Mouse (Mus musculus): Measurements from ENCODE around the gene Bcar3.

Gene Bcar3

DNA sequence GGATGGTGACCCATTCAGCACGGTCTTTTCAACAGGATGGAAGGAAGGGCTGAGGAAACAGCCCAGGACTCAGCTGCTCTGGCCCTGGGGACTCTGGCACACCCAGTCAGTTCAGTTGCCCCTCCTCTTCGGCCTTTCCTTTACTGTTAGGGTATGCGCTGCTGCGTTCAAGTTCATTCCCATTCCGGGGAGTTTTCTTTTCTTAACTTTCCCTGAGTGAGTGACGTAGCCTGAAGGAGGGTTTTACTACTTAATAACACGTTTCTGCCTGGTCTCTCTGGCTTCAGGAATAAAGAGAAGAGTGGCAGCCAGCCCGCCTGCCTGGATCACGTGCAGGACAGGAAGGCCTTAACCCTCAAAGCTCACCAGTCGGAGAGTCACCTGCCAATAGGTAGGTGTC, 217.0 kb downstream of the Bcar3 start:
- DNase-seq (ENCODE audit: low read depth, low spot score) = no peak

DNA sequence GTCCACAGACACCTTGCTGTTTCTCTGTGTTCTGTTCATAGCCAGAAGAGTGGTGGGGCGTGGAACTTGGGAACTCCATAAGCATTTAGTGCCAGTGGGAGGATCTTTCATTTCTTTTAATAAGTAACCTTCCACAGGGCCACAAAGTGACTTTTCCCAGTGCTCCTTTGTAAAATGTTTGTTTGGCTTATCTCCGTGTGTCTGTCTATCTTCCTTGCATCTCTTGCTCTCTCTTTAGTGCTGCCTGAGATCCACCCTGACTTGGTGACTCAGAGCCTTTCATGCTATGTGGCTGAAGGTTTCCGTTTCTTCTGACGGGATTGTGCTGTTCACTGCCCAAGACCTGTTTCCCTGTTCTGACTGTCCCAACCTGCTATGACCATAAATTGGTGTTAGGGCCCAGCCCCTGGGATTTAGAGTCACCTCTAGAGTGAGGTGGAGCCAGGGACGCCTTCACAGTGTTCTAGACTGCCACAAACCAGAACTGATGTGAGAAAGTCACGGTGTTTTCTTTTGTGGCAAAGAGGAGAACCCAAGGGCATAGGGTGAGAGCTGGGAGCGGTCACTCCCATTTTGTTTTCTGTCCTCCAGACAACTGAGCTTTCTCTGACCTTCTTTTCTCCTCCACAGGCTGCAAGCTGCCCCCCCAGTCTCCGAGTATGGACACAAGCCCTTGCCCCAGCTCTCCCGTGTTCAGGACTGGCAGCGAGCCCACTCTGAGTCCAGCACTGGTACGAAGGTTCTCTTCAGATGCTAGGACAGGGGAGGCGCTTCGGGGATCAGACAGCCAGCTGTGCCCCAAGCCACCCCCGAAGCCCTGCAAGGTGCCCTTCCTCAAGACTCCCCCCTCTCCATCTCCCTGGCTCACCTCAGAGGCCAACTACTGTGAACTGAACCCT, 218.0 kb downstream of the Bcar3 start:
- peak; percentile 70 for DNase-seq (ENCODE audit: low read depth, low spot score)

DNA sequence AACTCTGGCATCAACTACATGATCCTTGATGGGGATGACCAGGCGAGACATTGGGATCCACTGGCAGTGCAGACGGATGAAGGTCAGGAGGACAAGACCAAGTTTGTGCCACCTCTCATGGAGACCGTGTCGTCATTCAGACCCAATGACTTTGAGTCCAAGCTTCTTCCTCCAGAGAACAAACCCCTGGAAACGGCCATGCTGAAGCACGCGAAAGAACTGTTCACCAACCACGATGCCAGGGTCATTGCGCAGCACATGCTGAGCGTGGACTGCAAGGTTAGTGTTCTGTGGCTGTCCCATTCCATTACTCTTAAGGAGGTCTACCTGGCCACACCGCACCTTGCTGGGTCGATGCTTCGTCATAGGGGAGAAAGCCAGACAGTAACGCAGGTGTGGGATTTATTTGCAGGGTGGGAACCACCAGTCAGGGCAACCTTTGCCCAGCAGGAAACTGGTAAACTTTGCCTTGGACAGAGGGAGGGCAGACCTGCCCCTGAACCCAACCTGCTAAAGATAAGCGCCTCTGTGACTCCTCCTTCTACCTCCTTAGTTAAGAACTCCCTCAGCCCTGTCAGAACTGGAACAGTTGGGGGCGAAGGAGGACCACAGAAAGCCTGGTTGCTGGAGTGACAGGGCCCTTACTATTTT, 218.9 kb downstream of the Bcar3 start:
- DNase-seq (ENCODE audit: low read depth, low spot score) = no peak

DNA sequence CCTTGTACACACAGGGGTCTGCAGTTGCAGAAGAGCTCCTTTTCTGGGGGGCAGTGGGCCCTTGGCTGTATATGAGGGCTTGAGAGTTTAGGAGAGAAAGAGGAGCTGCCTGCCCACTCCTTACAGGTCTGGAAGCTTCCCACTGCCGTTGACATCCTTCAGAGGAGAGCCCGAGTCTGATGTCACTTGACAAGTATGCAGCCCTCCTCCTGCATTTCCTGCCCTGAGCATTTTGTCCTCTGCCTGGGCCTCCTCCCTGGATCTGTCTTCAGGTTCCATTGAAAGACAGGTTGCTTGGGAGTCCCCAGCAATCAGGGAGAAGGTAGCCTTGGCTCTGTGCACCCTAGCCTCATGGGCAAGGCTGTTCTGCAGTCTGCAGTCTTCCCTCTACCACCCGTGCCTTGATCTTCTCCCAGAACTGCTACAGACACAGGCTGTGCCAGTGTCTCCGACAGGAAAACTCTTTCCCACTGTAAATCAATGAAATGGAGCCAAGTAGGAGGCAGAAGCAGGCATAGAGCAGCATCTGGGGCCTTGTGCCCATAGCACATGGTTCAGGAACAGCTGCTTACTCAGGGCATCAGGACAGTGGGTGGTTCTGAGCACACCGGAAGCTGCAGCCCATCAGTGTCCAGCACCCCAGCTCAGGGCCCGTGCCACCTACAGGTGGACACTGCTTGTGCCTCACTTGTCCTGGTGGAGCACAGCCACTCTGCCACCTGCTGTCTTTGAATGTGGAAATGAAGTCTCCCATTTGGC, 221.8 kb downstream of the Bcar3 start:
- no peak for DNase-seq (ENCODE audit: low read depth, low spot score)

DNA sequence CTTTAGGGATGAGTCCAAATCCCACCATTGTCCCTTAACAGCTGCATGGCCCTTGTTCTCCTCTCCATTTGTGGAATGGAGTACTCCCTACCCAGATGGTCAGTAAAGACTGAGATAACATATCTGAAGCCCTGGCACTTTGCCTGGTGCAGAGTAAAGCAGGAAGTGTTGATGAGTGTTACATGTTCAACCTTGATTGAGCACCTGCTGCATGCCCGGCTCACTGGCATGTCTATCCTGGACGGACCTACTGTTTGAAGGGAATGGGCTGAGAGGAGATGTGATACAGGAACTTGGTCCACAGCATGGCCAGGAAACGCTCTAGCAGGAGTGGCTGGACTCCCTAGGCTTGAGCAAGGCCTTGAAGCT, 222.4 kb downstream of the Bcar3 start:
- DNase-seq (ENCODE audit: low read depth, low spot score) = no peak

DNA sequence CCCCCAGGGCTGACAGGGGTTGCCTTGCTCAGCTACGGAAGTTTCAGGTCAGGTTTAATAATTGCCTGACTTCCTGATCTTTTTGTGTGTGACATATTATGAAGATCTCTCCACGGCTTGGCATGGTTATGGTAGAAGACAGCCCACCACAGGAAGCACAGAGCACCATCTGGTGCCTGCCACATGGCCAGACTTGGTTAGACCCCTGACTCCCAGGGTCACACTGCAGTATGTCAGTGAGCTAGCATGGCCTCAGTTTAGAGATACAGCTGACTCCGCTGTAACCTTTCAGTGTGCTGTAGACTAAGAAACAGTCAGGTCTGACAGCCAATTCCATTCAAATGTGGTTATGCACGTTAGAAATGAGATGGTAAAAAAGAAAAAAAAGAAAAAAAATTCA, 223.8 kb downstream of the Bcar3 start:
- no peak for DNase-seq (ENCODE audit: low read depth, low spot score)

DNA sequence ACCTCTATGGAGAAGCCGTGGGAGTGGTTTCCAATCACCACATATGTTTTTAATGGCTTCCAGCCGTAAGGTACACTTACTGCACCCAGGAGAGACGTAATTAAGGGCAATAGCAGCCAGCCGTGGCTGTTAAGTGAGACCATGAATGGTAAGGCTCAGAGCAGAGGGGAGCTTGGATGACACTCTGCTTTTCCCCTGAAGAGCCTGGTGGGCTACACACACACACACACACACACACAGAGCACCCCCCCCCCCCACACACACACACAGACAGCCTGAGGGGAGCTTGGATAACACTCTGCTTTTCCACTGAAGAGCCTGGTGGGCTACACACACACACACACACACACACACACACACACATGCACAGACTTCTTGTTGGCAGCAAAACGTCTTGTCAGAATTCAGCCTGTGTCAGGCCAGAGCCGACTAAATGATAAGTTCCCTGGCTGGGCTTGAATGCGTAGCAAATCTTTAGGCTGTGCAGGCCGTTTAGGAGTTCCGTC, 224.3 kb downstream of the Bcar3 start:
- DNase-seq (ENCODE audit: low read depth, low spot score) = no peak

DNA sequence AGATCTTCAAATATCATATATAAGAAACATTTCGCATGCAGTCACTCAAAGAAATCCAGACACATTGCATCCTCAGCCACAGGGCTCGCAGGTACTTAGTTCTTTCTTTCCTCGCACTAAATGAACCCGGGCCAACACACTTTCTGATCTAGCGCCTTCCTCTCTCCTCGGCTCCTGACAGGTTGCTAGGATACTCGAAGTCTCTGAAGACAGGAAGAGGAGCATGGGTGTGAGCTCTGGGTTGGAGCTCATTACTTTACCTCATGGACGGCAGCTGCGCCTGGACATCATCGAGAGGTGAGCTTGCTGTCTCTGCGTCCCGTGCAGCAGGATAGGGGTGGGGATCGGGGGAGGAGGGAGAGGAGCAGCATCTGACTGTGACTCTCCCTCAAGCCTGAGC, 225.1 kb downstream of the Bcar3 start:
- DNase-seq (ENCODE audit: low read depth, low spot score) = no peak

DNA sequence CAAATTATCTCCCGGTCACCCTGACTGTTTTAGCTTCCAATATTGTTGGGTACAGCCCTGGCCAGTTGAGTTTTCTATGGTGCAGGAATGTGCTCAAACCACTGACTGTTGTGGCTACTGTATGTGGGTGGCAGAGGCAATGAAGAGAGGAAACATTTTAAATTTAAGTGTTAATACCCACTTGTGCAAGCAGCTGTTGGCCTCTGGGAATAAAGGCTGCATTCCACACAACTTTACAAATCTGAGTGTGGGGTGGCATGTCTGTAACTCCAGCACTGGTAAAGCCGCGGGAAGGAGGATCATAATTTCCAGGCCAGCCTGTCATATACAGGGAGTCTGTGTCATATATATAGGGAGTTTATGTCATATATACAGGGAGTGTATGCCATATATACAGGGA, 226.4 kb downstream of the Bcar3 start:
- no peak for DNase-seq (ENCODE audit: low read depth, low spot score)

DNA sequence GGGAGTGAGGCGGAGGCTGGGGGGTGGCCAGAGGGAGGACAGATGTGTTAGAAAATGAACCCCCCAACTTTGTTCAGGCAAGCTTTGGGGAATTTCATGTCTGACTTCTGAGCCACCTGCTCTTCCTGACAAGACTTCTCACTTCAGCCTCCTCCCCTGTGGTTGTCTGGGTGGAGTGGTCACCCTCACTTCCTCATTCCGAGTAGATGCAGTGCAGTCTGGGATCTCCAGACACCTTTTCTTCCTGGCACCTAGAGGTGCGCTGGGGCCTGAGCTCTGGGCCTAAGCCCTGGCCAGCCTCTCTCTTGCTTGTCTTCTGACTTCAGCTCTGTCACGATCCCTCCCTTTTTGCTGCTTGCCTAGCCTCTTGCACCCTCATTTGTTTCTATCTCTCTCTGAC, 226.9 kb downstream of the Bcar3 start:
- no peak for DNase-seq (ENCODE audit: low read depth, low spot score)

DNA sequence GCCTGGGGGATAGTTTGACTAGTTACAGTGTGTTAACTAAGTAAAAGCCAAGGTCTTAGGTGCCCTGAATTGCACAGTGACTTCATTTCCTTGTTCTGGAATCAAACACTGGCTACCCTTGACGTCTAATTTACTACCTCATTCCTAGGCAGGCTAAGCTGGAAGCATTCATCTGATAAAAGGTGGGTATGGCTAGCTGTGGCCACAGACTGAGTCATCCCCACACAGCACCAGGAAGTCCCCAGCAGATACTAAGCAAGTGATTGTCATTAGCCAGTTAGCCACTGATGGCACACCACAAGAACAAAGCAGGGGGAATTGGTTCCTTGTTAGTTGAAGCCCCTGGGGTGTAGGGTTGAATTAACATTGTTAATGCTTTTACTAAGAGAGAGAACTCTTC, 227.4 kb downstream of the Bcar3 start:
- no peak for DNase-seq (ENCODE audit: low read depth, low spot score)

DNA sequence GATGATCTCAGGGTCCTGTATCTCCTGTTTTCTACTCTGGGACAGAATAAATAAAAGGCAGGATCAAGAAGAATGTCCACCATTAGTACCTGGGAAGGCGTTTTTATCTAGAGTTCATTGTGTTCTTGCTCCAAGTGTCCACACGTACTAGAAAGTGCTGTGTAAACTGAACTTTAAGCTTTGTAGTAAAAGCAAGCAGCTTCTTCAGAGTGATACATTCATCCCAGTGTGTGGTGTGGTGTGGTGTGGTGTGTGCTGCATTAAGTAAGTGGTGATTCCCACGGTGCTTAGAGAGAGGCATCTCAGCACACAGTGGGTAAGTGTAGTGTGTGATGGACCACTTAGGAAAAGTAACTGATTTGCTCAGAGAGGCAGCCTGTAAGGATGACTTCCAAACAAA, 234.5 kb downstream of the Bcar3 start:
- DNase-seq (ENCODE audit: low read depth, low spot score) = no peak

DNA sequence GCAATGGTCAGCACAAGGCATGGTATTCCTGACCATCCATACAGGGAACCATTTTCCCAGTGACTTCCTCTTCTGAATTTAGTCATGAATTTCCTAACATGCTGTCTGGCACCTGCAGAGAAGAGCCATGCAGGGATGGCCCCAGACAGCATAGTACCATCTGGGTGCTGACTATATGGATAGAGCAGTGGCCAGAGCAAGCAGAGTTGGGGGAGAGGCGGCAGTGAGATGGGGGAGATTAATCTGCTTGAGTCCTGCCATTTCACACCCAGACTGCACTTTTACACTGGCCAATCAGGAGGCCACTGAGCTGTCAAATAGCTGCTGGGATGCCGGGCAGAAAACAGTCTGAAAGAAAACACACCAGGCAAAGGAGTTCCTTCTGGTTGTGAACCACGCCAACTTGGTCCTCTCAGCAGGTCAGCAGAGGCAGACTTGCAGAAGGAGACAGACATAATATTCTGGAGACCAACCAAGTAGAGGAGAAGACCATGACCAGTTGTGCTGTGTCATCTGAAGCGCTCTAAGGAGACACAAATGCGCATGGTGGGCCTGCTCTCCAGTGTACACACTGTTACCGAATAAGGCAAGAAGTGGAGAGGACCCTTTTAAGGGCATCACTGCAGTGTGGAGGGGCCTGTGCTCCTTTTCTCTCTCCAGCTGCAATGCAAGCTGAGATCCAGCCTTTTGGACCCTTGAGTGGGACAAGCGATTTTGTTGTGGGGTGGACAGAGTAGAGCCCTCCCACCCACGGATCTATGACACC, 242.2 kb downstream of the Bcar3 start:
- DNase-seq (ENCODE audit: low read depth, low spot score) = no peak

DNA sequence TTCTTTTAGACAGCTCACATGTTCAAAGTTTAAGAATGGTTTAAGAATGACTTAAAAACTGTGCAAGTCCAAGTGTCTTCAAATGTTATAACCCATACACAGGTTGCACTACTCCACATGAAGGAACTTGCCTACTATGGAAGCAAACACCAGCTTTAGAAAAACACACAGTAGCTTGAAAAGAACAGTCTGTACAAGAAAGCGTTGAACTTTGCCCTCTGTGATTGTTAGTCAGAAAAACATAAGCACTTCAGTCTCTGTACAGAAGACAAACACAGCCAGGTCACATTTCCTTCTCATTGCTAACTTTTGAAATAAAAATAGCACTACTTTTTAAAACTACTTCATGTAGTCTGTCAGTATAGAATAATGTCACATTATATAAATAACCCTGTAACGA, 244.9 kb downstream of the Bcar3 start:
- no peak for DNase-seq (ENCODE audit: low read depth, low spot score)

DNA sequence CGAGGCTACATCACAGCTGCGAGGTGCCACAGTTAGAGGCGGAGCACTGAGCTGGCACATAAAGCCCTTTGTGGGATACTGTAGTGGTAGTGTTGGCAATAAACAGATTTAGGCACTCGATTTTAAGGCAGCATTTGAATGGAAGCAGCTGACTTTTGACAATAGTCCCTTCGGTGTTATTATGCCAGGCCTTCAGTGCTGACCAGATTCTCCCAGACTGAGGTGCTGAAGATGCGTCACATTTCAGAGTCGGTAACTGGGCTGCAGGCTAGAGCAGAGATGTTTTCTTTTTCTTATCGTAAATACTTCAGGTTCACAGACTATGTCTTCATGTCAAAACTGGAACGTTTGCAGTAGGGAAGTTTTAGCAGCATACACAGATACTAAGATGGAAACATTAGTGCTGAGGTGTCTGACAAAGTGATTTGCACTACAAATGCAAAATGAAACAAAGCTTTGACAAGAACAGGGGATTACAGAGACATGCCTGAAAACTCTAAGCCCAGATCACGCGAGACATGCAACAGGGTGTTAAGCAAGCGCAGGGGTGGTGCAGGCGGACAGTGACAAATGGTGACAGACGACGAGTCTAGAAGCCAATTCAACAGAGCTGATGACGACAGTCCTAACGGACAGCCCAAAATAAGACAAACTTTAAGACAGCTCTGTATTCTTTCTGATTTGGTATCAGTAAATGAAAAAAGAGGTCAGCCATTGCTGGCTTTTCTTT, 246.2 kb downstream of the Bcar3 start:
- peak; percentile 14 for DNase-seq (ENCODE audit: low read depth, low spot score)

DNA sequence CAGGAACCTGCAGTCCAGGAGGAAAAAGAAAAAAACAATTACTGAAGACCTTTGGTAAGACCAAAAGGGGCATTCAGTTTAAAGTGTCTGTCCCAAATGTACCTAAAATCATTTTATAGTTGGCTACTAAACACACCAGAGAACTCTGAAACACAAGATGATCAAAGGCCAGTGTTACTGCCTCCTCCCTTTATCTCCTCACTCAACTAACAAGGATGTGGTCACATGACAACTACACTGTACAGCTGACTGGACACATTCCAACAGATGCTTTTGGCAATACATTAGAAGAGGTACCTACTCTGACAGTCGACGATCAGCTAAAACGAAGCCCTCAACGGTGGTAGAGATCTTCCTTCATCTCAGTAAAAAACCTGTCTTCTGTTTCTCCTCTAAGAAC, 247.0 kb downstream of the Bcar3 start:
- DNase-seq (ENCODE audit: low read depth, low spot score) = no peak

DNA sequence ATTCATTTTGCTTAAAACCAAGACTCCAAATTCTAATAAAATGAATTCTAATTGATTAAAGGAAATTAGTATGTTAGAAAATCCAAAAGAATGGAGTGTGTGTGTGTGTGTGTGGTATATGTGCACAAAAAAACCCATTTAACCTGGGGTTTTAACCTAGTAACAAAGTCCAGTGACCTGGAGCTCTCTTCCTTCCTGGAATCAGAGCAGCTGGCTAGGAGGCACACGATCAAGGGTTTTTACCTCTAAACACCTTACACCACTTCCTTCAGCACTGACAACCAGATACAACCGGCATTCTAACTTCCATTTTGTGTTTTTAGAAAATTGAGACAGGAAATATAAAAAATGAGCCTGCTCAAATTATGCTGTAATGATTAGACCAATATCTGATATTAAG, 251.4 kb downstream of the Bcar3 start:
- no peak for DNase-seq (ENCODE audit: low read depth, low spot score)

DNA sequence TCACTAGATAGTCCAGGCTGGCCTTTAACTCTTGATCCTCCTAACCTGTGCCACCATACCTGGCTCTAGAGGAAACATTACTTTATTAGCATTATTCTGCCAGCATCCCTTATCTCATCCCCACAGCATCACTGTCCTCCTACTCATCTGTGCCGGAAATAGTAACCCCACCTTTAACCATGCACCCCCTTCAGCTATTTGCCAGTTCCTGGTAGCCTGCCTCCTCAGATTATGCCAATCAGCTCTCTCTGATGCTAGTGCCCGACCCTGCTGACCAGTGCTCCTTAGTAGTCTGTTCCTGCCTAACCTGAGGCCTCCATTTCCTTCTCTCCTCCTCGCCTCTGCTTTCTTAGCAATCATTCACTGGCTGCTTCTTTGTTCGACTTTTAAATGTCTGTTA, 253.5 kb downstream of the Bcar3 start:
- DNase-seq (ENCODE audit: low read depth, low spot score) = no peak

DNA sequence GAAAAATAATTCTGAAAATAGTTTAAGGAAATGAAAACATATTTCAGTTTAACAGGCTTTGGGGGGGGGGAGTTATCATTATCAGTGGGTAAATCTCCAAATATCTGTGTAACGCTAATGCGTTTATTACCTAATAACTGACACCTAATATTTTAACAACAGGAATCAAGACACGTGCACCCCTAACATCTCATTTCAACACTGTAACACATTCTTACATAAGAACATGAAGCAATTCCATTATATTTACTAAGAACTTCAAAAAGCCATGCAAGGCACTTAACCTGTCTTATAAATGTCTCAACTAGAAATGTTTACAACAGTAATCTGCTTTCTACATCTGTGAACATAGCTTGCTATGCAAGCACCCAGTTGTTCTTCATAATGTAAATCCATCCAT, 257.2 kb downstream of the Bcar3 start:
- DNase-seq (ENCODE audit: low read depth, low spot score) = no peak

DNA sequence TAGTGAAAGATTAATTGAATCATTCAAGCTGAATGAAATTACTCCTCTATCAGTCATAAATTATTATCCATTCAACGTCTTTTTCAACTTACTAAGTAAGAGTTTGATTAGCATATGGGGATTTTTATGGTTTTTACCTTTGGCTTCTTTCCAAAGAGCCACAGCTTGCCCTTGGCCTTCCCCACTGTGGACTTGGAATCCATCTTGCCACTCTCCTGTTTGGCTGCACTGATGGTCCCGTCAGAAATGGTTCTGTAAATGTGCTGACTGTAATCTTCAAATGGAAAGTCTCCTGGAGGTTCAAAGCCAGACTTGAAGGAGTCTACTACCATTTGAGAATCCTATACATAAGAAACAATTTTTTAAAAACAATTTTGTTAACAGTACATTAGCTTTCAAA, 263.8 kb downstream of the Bcar3 start:
- no peak for DNase-seq (ENCODE audit: low read depth, low spot score)

DNA sequence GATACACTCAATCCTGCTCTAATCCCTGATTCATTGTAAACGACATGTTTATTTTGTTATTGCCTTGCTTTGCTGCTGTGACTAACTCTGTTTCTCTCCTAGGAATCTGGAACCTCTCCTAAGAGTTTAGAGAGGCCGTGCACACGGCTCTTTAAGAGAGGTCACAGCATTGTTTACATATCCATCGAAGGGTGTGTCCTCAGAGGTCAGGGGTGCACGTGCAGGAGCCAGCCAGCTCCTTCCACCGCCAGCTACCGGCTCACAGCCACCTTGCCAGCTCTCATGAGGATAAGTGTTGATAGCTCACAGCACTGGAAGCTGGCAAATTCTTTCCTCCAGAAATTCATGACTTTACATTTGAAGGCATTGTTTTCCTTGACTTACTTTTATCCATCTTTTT, 271.3 kb downstream of the Bcar3 start:
- DNase-seq (ENCODE audit: low read depth, low spot score) = peak; percentile 89

All from ZHBTc4 (cell line).